Mouse (Mus musculus) adrenal gland, adult 18-20 months (tissue): ENCODE measurements at regions not wholly inside any gene's neighbourhood (a gene's known extent, or its start where the extent isn't known, plus 50 kb on each side); places are given as distances from the start of the nearest gene placed in this dataset.

Experiments used
- microRNA-seq, 2 experiments: library from miRNA; unstranded; fragments of <30 nt; microRNA quantifications; one replicate each; pipeline ENCODE4 v1.2.0; 2021; ENCODE audit warnings: borderline number of aligned reads in 2 of 2

Small RNAs in the stretch of these regions (microRNA-seq; reads per million reads assigned to microRNA genes)
- gene Gm22243 (0 reads per million in 2 experiments), gene Gm25510 (0 reads per million in 2 experiments), gene Gm26303 (0 reads per million in 2 experiments), gene Mir467h (0 reads per million in 2 experiments)
